Mouse (Mus musculus): ENCODE measurements at regions not wholly inside any gene's neighbourhood (a gene's known extent, or its start where the extent isn't known, plus 50 kb on each side); places are given as distances from the start of the nearest gene placed in this dataset.

- Histone ChIP-seq H3K4me2 (ENCODE audit: low read depth, low read length) (no peak overlapping the region), H3K4me3 (ENCODE audit: low read length) (no peak overlapping the region), H3K27ac (ENCODE audit: low read length) (no peak overlapping the region), H3K4me1 (replicated peaks; ENCODE audit: control insufficient read depth, insufficient read depth, low read length) (peaks cover 2% of the 10 kb centered on the region; the same call in 1 of the 2 replicates), H3K36me3 (ENCODE audit: control insufficient read depth, insufficient read depth, low read length) (no peaks in the 10 kb centered on the region), H3K9me3 (ENCODE audit: control insufficient read depth, low read length) (no peaks in the 10 kb centered on the region), H3K9ac (ENCODE audit: low read length) (no peak overlapping the region), H3K27me3 (ENCODE audit: control insufficient read depth, insufficient read depth, low read depth, low read length) (no peaks in the 10 kb centered on the region)
- WGBS, result 73% methylated on average over 6 of the region's 6 CpGs
- no peak for ATAC-seq (ENCODE audit: low read depth)
Observed at GRCm38 (mm10) chr15:10767535-10767934, 53.1 kb upstream of the Rai14 start.

GRCm38 (mm10) chr15:10770410-10771310 lies 56.2 kb upstream of the Rai14 start:
- Histone ChIP-seq H3K27ac (ENCODE audit: low read length) (no peak overlapping the region), H3K4me3 (ENCODE audit: low read length) (no peak overlapping the region), H3K9ac (ENCODE audit: low read length) (no peak overlapping the region), H3K9me3 (ENCODE audit: control insufficient read depth, low read length) (no peaks in the 10 kb centered on the region), H3K4me1 (replicated peaks; ENCODE audit: control insufficient read depth, insufficient read depth, low read length) (peaks cover 2% of the 10 kb centered on the region; the same call in 1 of the 2 replicates), H3K27me3 (ENCODE audit: control insufficient read depth, insufficient read depth, low read depth, low read length) (no peaks in the 10 kb centered on the region), H3K36me3 (ENCODE audit: control insufficient read depth, insufficient read depth, low read length) (no peaks in the 10 kb centered on the region), H3K4me2 (ENCODE audit: low read depth, low read length) (no peak overlapping the region)
- no peak for ATAC-seq (ENCODE audit: low read depth)
- WGBS, result 34% methylated on average over 5 of the region's 5 CpGs

- H3K27ac ChIP-seq (ENCODE audit: low read length), result no peak overlapping the region
- 26% methylated on average over 4 of the region's 4 CpGs for WGBS
- no peak overlapping the region for H3K4me3 ChIP-seq (ENCODE audit: low read length)
- no peaks in the 10 kb centered on the region for H3K27me3 ChIP-seq (ENCODE audit: control insufficient read depth, insufficient read depth, low read depth, low read length)
- peak; percentile 41; the same call in 1 of the 2 replicates for ATAC-seq (ENCODE audit: low read depth)
- H3K9ac ChIP-seq (ENCODE audit: low read length), result no peak overlapping the region
- H3K9me3 ChIP-seq (ENCODE audit: control insufficient read depth, low read length), result no peaks in the 10 kb centered on the region
- peaks cover 2% of the 10 kb centered on the region; the same call in 1 of the 2 replicates for H3K4me1 ChIP-seq (replicated peaks; ENCODE audit: control insufficient read depth, insufficient read depth, low read length)
- H3K4me2 ChIP-seq (ENCODE audit: low read depth, low read length), result no peak overlapping the region
- no peaks in the 10 kb centered on the region for H3K36me3 ChIP-seq (ENCODE audit: control insufficient read depth, insufficient read depth, low read length)
Observed at GRCm38 (mm10) chr15:10771311-10771690, 56.9 kb upstream of the Rai14 start.

- no peaks in the 10 kb centered on the region for H3K27me3 ChIP-seq (ENCODE audit: control insufficient read depth, insufficient read depth, low read depth, low read length)
- H3K4me3 ChIP-seq (ENCODE audit: low read length), result no peak overlapping the region
- no peak overlapping the region for H3K9ac ChIP-seq (ENCODE audit: low read length)
- H3K9me3 ChIP-seq (ENCODE audit: control insufficient read depth, low read length), result no peaks in the 10 kb centered on the region
- 76% methylated on average over 13 of the region's 13 CpGs for WGBS
- H3K4me1 ChIP-seq (replicated peaks; ENCODE audit: control insufficient read depth, insufficient read depth, low read length), result no peaks in the 10 kb centered on the region
- no peak overlapping the region for H3K4me2 ChIP-seq (ENCODE audit: low read depth, low read length)
- ATAC-seq (ENCODE audit: low read depth), result no peak
- H3K27ac ChIP-seq (ENCODE audit: low read length), result no peak overlapping the region
- H3K36me3 ChIP-seq (ENCODE audit: control insufficient read depth, insufficient read depth, low read length), result no peaks in the 10 kb centered on the region
Observed at GRCm38 (mm10) chr15:10779941-10780620, 65.7 kb upstream of the Rai14 start.

- no peak for ATAC-seq (ENCODE audit: low read depth)
Observed at GRCm38 (mm10) chr15:10789371-10789770, 74.9 kb upstream of the Rai14 start.

GRCm38 (mm10) chr15:10790862-10791497 lies 76.6 kb upstream of the Rai14 start:
- H3K9ac ChIP-seq (ENCODE audit: low read length), result no peak overlapping the region
- no peaks in the 10 kb centered on the region for H3K27me3 ChIP-seq (ENCODE audit: control insufficient read depth, insufficient read depth, low read depth, low read length)
- H3K27ac ChIP-seq (ENCODE audit: low read length), result no peak overlapping the region
- WGBS, result 76% methylated on average over 3 of the region's 3 CpGs
- H3K36me3 ChIP-seq (ENCODE audit: control insufficient read depth, insufficient read depth, low read length), result no peaks in the 10 kb centered on the region
- H3K4me3 ChIP-seq (ENCODE audit: low read length), result no peak overlapping the region
- H3K4me2 ChIP-seq (ENCODE audit: low read depth, low read length), result no peak overlapping the region
- ATAC-seq (ENCODE audit: low read depth), result no peak
- no peaks in the 10 kb centered on the region for H3K9me3 ChIP-seq (ENCODE audit: control insufficient read depth, low read length)
- H3K4me1 ChIP-seq (replicated peaks; ENCODE audit: control insufficient read depth, insufficient read depth, low read length), result no peaks in the 10 kb centered on the region

More at GRCm38 (mm10) chr15:10789371-10789770, 74.9 kb upstream of the Rai14 start:
- H3K9ac ChIP-seq (ENCODE audit: low read length), result no peak overlapping the region
- H3K9me3 ChIP-seq (ENCODE audit: control insufficient read depth, low read length), result no peaks in the 10 kb centered on the region
- no peak overlapping the region for H3K4me2 ChIP-seq (ENCODE audit: low read depth, low read length)
- no peaks in the 10 kb centered on the region for H3K27me3 ChIP-seq (ENCODE audit: control insufficient read depth, insufficient read depth, low read depth, low read length)
- WGBS, result 58% methylated on average over 6 of the region's 6 CpGs
- H3K4me3 ChIP-seq (ENCODE audit: low read length), result no peak overlapping the region
- H3K27ac ChIP-seq (ENCODE audit: low read length), result no peak overlapping the region
- no peaks in the 10 kb centered on the region for H3K4me1 ChIP-seq (replicated peaks; ENCODE audit: control insufficient read depth, insufficient read depth, low read length)
- no peaks in the 10 kb centered on the region for H3K36me3 ChIP-seq (ENCODE audit: control insufficient read depth, insufficient read depth, low read length)

- no peaks in the 10 kb centered on the region for H3K9me3 ChIP-seq (ENCODE audit: control insufficient read depth, low read length)
- no peaks in the 10 kb centered on the region for H3K4me1 ChIP-seq (replicated peaks; ENCODE audit: control insufficient read depth, insufficient read depth, low read length)
- no peak for ATAC-seq (ENCODE audit: low read depth)
- no peak overlapping the region for H3K27ac ChIP-seq (ENCODE audit: low read length)
- H3K27me3 ChIP-seq (ENCODE audit: control insufficient read depth, insufficient read depth, low read depth, low read length), result no peaks in the 10 kb centered on the region
- H3K36me3 ChIP-seq (ENCODE audit: control insufficient read depth, insufficient read depth, low read length), result no peaks in the 10 kb centered on the region
- WGBS, result 73% methylated on average over 3 of the region's 3 CpGs
- H3K9ac ChIP-seq (ENCODE audit: low read length), result no peak overlapping the region
- H3K4me3 ChIP-seq (ENCODE audit: low read length), result no peak overlapping the region
- no peak overlapping the region for H3K4me2 ChIP-seq (ENCODE audit: low read depth, low read length)
Observed at GRCm38 (mm10) chr15:10791516-10792112, 77.2 kb upstream of the Rai14 start.

GRCm38 (mm10) chr15:10792156-10792555 lies 77.7 kb upstream of the Rai14 start:
- Histone ChIP-seq H3K9me3 (ENCODE audit: control insufficient read depth, low read length) (no peaks in the 10 kb centered on the region), H3K4me1 (replicated peaks; ENCODE audit: control insufficient read depth, insufficient read depth, low read length) (no peaks in the 10 kb centered on the region), H3K4me3 (ENCODE audit: low read length) (no peak overlapping the region), H3K36me3 (ENCODE audit: control insufficient read depth, insufficient read depth, low read length) (no peaks in the 10 kb centered on the region), H3K27ac (ENCODE audit: low read length) (no peak overlapping the region), H3K9ac (ENCODE audit: low read length) (no peak overlapping the region), H3K4me2 (ENCODE audit: low read depth, low read length) (no peak overlapping the region), H3K27me3 (ENCODE audit: control insufficient read depth, insufficient read depth, low read depth, low read length) (no peaks in the 10 kb centered on the region)
- no peak for ATAC-seq (ENCODE audit: low read depth)
- WGBS, result 70% methylated on average over 7 of the region's 7 CpGs

Measured in lung, embryonic 16.5 days (tissue).